Mouse (Mus musculus) left cerebral cortex, postnatal 10 days (tissue): ENCODE measurements at regions not wholly inside any gene's neighbourhood (a gene's known extent, or its start where the extent isn't known, plus 50 kb on each side); places are given as distances from the start of the nearest gene placed in this dataset.

Experiments used
- DNase-seq, 2 experiments: peaks; one replicate each; pipeline ENCODE4 v3.0.0; 2021 to 2022; ENCODE audit warnings: low spot score in 2 of 2, mixed read lengths in 1 of 2; ENCODE audit errors: extremely low spot score in 1 of 2
- intact Hi-C: fragments of 180-260 bp; cut with DNase I; formaldehyde crosslinking; loops from one replicate; pipeline ENCODE4 v1.15.1; 2025

DNA sequence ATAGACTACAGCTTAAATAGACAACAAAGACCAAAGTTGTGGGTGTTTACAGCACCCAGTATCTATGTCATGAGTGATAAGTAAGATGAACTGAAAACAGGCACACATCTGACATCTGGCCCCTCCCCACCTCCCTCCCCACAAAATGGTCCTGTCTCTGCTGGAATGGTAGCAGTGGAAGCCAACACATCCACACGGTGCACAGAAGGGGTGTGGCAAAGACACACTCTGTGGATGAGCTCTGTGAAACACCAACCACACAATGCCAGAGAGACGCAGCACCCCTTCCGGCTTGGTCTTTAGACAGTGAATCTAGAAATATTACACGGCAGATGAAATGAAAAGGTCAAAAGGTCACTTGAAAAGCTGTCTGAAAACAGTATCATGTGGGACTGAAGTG is 85.6 kb downstream of the Fgf18 start:
- DNase-seq = no peak
- intact Hi-C loops = no loop called here

DNA sequence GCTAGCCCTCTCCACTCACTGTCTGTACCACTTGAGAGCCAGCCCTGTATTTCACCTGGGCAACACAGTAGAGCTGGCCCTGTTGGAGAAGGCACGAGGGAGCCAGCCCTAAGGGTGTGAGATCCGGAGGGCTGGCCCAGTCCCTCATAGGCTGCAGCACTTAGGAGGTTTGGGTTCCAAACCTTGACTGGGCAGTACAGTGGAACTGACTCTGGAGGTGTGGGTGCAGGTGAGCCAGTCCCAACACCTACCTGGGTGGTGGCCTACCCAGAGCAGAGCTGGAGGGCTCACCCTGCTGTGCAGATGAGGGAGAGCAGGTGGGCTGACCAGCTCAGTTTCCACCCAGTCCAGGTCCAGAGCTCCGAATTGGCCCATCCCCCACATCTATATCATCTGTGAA is 86.8 kb downstream of the Fgf18 start:
- DNase-seq = no peak
- intact Hi-C loops = no loop called here

DNA sequence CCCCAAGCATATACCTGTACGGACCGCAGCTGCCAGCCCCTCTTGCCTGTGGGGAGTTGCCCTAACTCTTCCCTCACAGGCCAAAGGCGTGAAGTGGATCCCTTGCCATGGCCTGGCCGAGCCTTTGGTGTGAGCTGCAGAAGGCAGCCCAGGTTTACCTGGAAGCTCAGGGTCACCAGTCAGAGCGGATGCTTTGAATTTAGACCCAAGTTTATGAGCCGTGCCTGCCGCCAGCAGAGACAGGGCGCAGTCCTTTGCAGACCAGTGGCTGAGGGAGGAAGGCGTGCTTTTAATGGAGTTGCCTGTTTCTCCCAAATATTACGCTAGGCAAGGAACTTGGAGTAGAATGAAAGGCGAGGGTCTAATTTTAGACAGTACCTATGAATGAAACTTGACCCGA is 97.0 kb downstream of the Fgf18 start:
- DNase-seq = no peak
- intact Hi-C loops = no loop called here

DNA sequence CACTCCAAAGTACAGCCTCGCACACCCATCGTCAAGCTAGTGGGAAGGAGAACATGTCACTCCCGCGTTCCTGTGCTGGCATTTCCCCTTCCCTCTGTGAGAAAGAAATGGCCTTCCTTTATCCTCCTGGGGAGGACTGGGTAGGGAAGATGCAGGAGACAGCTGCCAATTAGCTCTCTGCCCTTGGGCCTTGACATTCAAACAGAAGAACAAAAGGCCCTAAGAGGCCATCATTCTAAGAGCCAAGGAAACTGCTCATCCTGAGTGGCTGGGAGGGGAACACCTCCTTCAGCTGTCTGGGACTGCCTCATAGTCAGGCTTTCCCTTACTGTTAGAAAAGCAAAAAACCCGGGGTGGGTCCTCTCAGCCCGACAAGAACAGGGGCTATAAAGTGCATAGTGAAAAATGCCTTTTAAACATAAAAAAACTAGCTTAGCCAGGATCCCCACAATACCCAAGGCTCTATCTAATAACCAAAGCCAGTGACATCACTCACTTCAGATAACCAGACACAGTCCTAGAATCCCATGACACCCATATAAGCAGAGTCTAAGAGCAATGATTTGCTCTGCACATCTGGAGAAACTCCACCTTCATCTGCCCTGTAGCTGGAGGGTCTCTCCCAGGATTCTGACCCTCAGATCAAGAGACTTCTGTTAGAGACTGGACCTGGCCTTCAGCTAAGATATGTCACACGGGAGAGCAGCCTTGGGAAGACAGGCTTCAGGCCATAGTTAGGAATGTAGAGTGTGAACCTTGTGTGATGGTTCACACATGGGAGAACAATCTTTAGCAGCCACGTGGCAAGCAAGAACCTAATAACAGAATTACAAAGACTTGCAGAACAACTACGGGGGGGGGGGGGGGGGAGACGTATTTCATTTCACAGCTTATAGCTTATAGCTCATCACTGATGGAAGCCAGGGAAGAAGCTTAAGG is 107.1 kb downstream of the Fgf18 start:
- DNase-seq = no peak
- intact Hi-C loops = no loop called here

- DNase-seq = no peak
- intact Hi-C loops = no loop called here
These were observed 110.8 kb downstream of the Fgf18 start for GRCm38 (mm10) chr11:33036367-33036766.

DNA sequence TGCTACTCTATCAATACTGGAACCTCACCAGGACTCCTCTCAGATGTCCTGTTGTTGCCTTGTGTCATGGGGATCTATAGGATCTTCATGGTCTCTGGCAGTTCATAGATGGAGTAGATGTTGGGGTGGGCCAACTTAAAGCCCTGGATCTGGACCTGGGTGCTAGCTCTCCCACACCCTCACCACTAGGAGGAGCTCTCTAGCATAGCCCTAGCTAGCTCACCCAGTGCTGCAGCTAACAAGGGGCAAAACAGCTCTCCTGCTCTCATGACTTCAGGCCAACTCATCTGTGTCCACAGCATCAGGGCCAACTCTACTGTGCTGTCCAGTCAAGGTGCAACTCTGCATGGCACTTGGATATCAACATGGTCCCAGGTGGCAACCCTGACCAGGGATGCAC is 118.3 kb downstream of the Fgf18 start:
- intact Hi-C loops = no loop called here
- DNase-seq = no peak

DNA sequence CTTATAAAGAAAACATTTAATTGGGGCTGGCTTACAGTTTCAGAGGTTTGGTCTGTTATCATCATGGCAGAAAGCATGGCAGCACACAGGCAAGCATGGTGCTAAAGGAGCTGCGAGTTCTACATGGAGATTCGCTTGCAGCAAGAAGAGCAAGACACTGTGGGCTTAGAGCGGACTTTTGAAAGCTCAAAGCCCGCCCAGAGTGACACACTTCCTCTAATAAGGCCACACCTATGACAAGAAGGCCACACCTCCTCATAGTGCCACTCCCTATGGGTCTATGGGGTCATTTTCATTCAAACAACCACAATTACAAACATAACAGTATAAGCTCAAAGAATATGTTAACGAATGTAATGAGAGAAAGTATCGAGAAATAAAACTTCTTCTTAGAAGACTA is 120.1 kb downstream of the Fgf18 start:
- DNase-seq = no peak
- intact Hi-C loops = no loop called here

- no peak for DNase-seq
- intact Hi-C loops = no loop called here
These were observed 133.7 kb downstream of the Fgf18 start for GRCm38 (mm10) chr11:33013229-33014185.

- DNase-seq = peak in 1 of 2 experiments; percentile 29
- intact Hi-C loops = no loop called here
These were observed 134.6 kb downstream of the Fgf18 start for GRCm38 (mm10) chr11:33012384-33013160.

DNA sequence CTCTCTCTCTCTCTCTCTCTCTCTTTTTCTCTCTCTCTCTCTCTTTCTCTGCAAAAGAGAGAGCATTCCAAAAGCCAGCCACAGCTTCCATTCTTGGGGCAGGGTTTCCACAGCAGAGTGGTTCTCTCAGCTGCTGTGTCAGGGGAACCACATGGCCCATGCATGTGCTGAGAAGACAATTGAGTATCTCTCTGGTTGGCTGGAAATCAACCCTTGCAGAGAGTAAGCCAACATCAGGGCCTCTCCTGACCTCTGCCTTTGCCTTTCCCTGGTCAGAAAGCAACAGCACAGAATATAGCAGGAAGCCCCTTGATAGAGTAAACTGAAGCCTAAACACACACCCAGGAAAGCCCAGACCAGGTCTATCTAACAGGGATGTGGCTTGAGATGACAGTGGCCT is 138.6 kb downstream of the Fgf18 start:
- intact Hi-C loops = no loop called here
- no peak for DNase-seq

DNA sequence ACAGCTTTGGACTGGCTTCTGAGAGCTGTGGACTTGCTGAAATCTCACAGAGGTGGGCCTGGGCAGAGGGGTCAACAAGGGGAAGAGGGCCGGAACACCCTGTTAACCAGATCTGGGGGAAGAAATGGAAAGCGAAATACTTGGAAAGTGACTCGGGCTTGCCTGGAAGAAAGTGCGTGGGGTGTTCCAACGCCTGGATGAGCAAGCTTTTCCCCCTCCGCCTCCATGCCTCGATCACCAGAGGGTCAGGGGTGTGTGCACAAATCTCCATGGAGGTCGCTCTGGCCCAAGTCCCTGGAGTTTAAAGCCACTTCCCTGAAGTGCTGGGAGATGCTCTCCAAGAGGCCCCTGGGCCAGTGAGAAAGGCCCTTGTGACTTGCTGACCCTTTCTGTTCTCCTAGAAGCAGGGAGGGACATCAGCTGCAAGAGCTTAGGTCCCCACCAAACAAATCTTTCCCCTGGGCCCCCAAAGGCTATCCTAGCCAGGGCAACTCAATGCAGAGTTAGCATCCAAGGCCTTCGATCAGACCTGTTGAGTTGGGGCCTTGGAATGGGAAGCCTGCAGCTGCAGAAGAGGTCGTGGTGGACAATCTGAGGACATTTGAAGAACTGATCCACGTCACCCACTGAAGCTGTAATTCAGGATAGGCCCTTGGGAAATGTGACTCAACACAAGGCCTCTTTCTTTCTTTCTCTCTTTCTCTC is 139.2 kb downstream of the Fgf18 start:
- intact Hi-C loops = no loop called here
- DNase-seq = no peak

DNA sequence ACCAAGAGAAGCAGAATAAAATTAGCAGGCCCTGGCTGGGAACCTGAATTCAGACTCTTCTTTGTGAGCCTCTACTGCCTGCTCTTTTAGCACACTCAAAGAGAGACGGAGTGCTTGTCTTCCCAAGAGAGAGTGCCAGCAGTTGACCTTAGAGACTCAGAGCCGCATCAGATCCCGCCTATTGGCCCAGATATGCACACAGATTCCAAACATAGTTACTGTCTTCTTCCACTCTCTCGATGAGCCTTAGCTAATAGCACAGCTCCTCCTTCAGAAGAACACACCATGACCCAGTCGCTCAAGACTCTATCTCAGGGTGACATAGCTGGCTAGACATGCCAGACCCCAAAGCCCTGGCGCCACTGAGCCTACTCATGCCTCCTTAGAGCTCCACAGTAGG is 139.8 kb downstream of the Fgf18 start:
- no peak for DNase-seq
- intact Hi-C loops = no loop called here

DNA sequence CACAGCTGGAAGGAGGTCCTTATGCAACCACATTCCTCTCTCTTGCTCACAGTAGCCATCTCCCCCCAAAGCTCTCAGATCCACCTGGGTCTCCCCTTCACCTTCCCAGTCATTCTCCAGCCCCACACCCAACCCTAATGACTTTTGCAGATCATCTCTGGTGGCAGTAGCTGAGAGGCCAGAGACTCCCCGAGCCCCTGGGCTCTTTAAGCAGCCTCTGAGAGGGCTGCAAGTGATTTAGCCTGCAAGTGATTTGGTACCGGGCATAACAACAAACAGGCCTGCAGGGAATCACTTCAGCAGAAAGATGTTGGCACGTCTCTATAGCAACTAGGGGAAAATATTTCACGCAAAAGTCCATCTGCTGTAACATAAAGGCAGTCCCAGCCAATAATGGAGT is 142.0 kb downstream of the Fgf18 start:
- intact Hi-C loops = no loop called here
- no peak for DNase-seq

GRCm38 (mm10) chr11:33004603-33005002 is 142.6 kb downstream of the Fgf18 start:
- intact Hi-C loops = no loop called here
- no peak for DNase-seq

- intact Hi-C loops = no loop called here
- no peak for DNase-seq
These were observed 147.4 kb downstream of the Fgf18 start for GRCm38 (mm10) chr11:32999684-33000255.

GRCm38 (mm10) chr11:32998687-32999605 is 148.3 kb downstream of the Fgf18 start:
- intact Hi-C loops = no loop called here
- no peak for DNase-seq

DNA sequence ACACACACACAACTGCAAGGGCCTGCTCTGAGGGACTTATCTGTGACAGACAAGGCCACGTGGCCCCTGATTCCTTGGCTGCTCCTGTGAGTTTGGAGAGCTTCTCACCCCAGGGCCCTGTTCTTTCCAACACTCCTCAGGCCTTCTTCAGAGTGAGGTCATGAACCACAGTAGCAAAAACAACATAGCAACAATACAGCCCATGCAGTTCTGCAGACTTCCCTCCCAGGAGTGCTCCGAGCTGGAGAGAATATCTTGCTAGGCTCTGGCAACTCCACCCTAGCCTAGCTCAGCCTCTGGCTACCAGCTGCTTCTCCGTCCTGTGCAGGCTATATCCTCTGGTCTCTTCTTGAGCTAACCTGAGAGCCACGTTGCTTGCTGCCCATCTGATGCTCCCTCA is 152.8 kb downstream of the Fgf18 start:
- intact Hi-C loops = no loop called here
- no peak for DNase-seq
